Mouse (Mus musculus) mature B cell (primary cell): ENCODE data around the gene Ptprcap.

Experiments
- in situ Hi-C: fragments of 300-500 bp; cut with MboI; formaldehyde crosslinking; loops from 2 replicates; pipeline ENCODE4 v1.14.3; 2019

Gene Ptprcap

DNA sequence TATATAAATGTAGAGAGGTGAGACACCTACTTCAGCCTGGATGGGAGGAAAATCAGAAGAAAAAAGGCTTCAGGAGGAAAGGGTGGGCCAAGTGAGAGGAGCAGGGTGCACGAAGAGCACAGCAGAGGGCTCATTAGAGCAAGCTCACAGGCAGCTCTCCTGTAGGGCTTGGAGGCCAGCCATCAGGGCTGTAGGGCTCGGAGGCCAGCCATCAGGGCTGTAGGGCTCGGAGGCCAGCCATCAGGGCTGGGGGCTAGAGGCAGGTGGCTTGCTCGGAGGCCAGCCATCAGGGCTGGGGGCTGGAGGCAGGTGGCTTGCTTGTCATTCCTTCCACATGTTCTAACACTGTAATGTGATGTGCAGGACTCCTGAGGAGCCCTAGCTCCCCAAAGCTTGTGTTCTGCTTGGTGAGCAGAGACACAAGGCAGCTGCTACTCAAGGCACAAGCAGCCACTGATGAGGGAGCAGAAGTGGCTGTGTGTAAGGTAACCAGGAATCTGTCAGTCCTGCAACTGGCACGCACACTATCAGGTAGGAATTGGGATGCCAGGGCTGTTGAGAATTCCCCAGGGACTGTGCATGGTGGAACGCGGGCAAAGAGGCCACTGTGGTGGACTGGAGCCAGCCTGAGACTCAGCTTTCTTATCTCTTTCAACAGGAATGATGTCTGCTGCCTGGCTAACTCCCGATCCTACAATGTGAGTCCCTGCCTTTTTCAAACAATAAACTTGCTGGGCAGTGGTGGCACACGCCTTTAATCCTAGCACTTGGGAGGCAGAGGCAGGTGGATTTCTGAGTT lies 13.5 kb downstream of the Ptprcap start:
- in situ Hi-C loops: no loop called here

DNA sequence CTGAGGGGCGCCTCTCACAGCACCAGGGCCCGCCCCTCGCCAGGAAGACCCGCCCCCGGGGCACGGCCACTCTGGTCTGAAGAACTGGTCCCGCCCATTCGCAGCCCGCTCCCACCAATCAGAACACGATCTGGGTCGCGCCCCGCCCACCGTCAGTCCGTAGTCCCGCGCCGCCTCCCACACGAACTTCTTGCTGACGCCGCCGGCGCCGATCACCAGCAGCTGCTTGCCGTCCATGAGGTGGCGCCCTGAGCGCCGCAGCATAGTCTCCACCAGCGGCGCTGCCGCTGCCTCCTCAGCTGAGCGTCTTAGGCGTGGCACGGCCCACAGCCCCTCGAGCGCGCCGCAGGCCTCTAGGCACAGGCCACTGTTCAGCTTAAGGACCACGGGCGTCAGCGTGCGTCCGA lies 16.0 kb downstream of the Ptprcap start:
- in situ Hi-C loops: no loop called here

DNA sequence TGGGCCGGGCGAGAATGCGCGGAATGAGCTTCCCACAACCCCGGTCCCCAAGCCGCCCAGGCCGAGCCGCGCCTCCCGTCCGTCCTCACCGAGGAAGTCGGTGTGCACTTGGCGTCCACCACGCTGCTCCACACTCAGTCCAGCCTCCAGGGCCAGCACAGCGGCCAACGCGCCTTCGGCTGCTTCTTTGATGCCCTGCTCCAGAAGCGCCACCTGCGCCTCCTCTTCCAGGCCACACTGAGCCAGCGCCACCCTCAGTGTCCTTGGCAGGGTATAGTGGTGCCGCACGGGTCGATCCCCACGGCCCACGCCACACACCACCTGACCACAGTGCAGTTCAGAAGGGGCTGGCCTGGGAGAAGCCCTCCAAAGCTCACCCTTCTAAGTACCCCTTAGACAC lies 16.4 kb downstream of the Ptprcap start:
- in situ Hi-C loops: no loop called here

DNA sequence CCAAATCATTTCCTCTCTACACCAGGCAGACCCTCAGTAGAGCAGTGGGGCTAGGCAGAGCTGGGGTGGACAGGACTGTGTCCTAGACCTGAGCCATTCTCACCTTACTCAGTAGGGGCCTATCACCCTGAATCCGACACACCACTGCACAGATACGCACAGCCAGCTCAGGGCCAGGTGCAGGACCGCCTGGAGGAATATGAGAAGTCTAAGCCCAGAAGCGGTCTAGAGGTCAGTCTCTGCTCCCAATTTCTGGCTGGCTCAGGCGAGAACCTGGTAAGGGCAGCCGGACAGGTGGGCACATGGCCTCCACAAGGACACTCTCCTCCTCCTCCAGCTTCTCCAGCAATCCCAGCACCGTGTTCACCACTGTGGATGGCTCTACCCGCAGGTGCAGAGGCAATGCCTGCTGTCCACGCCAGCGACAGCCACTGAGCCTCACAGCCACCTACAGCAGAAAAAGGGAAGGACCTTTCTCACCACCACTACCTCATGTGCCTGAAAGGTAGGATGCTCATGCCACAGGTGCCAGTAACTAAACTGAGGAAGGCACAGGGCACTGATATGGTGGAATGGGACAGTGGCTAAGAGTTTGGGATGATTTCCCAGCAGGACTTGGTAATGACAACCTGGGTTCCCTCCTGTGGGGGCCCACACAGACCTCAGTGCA lies 17.5 kb downstream of the Ptprcap start:
- in situ Hi-C loops: no loop called here

DNA sequence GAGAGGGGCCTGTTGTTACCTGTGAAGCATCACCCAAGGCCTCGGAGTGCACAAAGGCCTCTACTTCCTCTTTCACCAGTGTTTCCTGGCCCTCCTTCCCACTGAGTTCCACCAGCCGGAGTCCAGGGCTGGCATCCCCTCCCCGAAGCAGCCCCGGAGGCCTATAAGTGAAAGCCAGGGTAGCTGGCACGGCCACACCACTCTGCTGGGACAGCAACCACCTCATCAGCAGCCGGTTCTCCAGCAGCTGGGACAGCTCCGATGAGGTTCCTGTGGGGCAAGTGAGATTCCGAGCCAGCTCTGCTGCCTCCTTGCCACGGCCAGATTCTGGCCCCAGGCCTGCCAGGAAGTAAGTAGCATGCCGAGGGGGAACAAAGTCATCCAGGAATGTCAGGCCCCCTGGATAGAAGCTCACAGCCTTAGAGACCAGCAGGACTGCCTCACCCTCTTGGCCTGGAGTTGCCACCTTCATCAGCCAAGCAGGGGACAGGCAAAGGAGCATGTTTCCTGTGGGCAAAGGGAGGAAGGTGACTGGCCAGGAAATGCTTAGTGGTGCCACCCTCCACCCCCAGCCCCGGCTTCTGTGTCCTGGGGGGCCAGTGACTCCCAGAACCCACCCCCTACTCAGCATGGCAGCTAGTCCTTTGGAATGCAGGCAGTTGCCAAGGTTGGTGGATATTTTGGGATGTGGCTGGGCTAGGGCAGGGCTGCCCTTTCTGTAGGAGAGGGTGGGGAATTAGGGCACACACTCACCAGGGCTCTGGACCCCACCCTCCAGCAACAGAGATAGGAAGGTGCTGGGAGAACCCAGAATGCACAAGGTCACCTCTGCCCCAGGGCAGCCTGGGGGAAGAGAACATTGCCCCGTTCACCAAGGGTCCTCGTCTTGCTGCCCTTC lies 18.2 kb downstream of the Ptprcap start:
- in situ Hi-C loops: no loop called here

DNA sequence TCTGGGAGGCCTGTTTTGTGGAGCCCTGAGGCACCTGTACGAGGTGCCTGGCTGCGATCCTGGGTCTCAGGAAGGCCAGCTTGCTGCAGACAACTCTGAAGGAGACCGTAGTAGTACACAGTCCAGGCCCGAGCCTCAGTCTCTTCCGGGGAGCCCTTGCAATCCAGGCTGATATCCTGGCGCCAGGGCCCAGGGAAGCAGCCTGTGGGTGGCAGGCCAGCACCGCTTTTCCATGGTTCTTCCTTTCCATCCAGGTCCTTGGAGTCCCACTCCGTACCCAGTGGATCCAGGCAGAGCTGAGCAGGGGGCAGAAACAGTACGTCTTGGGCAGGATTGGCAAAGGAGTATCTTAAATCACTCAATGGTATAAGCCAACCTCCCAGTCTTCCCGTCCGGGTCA lies 19.5 kb downstream of the Ptprcap start:
- in situ Hi-C loops: no loop called here

DNA sequence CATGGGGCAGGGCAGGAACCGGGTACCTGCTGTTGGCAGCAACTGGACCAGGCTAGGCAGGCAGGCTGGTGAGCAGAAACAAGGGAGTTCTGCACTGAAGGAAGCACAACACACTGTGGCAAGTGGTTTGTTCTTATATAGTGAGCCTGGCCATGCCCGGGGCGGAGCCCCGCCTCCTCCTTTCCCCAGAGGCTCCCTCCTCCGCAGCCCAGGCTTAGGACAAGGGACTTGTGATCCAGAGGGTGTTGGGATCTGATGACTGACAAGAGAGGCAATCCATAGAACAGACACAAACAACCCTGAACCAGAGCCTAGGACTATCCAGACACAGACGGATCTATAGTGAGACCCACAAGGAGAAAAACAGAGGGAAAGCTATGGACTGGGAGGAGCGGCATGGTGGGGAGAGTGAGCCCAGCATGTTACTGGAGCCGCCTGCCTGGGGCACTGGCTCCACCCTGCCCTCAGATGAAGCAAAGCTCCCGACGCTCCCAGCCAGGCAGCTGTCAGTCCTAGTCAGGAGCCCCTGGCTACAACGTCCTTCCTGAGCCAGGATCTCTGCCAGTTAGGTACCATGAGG lies 22.1 kb downstream of the Ptprcap start, which contains the start of gene Carns1:
TSS of gene Carns1 (minus strand) at position 112 of the 580 bp plus-strand sequence.
- in situ Hi-C loops: no loop called here

DNA sequence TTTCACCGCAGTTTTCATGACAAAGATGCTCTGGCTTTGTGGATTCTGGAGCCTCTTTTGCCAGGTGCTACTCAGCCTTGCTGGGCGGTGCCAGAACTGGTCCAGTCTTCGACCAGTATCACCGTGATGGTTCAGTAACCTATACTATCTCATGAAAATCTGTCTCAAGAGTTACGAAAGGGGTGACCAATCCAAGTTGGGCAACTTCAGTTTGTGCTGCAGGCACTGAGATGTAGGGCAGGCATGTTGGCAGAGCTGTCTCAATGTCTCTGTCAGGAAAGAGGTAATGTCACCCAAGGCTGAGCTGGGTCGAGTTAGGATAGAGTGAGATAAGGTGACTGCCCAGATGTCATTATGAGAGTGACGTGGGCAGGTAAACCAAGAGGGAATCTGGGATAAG lies 27.0 kb downstream of the Ptprcap start:
- in situ Hi-C loops: no loop called here

DNA sequence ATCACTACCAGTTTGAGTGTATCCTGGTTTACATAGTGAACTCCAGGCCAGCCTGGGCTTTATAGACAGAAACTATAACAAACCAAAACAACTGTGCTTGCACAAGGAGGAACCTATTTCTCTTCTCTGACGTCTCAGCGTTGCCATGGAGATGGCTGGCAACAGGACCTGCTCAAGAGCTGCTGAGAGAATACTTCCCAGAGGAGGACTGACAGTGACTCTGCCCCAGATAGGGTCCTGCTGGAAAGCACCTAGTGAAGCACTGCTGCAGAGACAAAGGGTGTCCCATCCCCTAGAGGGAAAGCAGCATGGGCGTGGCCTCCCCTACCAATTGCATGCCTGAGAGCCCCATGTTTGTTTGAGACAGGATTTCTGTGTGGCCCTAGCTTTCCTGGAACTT lies 28.5 kb downstream of the Ptprcap start:
- in situ Hi-C loops: no loop called here

DNA sequence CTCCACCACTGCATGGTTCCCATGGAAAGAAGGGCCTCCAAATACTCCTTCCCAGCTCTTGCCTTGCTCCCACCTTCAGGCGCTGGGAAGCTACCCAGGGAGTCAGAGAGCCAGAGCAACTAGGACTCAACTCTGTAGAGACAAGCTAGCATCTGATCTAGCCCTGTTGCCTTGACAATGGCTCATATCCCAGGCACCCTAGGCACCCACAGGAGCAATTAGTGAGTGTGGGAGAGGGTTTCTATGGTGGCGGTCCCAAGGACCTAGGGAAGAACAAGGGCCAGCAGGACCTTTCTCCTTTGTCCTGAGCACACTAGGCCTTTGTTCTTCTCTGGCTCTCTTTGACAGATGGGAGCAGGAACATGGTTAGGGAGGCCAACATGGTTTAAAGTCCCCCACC lies 30.3 kb downstream of the Ptprcap start:
- in situ Hi-C loops: no loop called here

DNA sequence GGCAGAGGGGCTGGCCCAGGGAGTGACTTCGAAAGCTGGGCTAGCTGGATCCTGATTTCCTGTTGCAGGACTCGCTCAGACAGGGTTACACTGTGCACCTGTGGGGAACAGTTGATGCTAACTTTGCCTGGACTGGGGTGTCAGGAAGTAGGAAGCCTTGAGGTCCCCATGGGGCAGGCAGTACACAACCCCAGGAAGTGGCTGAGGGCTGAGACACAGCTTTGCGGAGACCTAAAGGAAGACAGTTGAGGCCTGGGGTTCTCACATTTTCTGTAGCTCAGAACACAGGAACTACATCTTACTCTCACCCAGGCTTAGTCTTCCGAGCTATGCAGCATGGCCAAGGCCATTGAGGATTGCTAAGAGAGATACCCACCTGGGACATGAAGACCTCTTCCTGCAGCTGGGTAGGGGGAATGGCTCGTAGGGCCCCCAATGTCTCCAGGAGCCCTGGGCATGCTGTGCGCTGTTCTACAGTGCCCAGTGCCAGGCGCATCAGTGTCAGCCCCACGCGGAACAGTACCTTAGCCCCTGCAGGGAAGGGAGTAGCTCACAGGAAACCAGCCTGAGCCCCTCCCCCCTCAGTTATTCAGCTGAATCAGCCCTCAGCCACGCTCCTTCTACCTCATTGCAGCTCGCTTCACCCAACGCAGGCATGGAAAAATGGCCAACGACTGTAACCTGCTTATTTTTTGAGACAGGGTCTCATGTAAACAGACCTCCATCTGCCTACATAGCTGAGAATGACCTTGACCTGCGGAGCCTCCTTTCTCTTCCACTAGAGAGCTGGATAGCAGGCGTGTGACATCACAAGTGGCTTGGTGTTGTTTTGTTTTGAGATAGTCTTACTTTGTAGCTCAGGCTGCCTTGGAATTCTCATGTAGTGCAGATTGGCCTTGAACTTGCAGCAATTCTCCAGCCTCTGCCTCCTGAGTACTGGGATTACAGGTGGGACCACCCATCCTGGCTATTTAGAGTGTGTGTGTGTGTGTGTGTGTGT lies 31.9 kb downstream of the Ptprcap start:
- in situ Hi-C loops: no loop called here

DNA sequence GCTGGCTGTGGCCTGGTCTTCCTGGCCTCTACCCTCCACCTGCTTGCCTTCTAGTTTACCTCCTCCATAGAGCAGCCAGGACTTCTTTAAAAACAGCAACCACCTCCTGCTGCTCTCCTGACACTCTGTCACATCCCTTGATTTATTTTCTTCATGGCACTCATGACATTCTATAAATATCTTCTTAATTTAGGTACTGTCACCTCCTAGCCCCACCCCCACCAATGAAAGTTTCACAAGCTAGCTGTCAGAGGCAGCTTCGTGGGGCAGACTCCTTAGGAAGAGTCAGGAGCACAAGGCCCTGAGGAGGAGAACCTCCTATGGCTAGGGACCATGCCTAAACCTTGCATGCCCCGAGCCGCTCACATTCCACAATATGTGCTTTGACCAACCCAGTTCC lies 33.9 kb downstream of the Ptprcap start:
- in situ Hi-C loops: no loop called here

DNA sequence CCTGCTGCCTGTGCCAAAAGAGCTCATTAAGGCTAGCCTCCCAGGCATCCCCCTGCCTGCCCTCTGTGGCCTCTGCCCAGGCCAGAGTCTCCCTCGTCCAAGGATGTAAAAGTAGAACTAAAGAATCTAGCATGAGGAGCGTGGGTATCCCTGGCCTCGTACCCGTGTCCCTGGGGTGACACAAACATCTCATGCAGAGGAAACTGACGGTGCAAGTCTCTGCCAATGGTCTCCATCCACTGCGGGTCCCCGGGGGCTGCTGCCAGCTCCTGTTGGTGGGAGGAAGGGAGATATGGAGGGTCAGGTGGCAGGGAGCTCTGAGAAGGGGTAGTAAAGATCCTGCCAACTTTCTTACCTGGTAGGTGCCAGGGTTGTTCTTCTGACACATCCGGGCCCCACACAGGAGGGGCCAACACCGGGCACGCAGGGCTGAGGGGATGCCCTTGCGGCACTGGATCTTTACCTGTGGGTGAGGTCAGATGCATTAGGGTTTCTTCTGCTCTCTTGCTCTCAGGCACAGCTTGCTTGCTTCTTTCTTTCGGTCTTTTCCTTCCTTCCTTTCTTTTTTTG lies 35.7 kb downstream of the Ptprcap start:
- in situ Hi-C loops: no loop called here

DNA sequence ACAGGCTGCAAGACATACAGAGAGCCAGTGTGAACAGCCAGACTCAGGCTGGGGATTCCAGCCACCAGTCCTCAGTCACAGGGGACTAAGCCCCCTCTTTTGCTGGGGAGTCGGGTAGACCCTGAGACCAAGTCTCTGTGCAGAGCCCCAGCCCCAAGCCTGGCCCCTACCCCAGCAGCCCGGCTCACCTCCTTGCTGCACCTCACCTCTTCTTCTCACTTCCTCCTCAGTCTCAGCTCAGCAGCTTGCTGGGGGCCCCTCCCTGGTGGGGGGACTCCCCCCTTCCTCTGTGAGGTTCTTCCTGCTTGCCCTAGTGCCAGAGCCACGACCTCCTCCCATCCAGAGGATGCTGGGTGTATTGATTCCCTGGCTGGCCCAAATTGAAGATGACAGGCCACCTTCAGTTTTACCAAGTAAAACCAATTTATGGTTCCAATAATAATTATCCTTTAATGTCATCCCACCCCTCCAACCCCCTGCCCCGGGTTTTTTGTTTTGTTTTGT lies 37.5 kb downstream of the Ptprcap start, which contains the start of gene Tbc1d10c:
TSS of gene Tbc1d10c (minus strand) at position 454 of the 504 bp plus-strand sequence.
- in situ Hi-C loops: no loop called here

DNA sequence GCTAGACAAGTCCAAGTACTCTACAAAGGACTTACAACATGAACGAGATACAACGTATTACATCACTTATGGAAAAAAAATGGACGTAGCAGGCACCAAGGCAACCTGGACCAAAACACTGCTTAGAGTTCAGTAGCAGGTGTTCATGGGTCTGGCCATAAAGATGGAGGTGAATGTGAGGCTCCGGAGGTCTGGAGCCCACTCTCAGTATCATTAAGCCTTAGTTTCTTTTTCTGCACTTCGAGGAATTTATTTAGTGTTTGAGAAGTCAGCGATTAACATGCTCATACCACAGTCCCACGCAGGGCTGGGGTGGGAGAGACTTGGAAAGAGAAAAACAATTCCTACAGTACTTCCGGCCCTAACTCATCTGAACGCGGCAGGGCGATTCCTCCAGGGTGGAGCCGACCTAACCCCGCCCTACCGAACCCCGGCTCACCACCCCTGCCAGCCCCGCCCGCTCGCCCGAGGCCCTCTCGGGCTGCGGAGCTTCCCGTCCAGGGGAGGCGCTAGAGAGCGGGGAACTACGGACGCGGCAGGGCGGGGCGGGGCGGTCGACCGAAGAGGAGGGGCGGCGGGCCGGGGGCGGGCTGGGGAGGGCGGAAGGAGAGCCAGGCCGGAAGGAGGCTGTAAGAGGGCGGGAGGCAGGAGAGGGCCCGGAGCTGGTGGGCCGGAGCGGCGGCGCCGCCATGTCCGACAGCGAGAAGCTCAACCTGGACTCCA lies 38.3 kb downstream of the Ptprcap start, which contains the start of gene Ppp1ca:
TSS of gene Ppp1ca (plus strand) at position 538 of the 723 bp plus-strand sequence.
- in situ Hi-C loops: no loop called here

DNA sequence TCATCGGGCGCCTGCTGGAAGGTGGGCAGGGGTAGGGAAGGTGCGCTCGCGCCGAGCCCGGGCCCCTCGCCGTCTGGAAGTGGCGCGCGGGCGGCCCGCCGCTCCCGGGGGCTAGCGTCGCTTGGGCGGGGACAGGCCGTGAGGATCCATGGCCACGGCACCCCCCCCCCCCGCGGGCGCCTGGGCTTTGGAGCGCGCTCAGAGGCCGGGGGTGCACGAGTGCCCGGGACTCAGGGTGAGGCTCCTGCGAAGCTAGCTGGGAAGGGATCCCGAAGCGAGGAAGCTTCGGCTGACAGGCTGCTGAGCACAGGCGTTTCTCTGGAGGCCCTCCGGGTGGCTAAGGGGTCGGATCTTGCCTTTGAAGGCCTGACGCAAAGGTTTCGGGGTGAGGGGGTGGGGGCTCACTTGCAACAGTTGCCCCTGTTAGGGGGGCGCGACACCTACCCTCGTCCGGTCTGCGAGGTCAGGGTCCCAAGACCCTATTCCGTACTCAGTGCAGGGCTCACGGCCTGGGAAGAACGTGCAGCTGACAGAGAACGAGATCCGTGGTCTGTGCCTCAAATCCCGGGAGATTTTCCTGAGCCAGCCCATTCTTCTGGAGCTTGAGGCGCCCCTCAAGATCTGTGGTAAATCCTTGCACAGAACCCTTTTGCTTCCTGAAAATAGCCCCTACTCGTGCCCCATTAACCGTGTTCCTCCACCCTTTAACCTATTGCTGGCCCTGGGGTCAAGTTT lies 39.0 kb downstream of the Ptprcap start:
- in situ Hi-C loops: no loop called here

DNA sequence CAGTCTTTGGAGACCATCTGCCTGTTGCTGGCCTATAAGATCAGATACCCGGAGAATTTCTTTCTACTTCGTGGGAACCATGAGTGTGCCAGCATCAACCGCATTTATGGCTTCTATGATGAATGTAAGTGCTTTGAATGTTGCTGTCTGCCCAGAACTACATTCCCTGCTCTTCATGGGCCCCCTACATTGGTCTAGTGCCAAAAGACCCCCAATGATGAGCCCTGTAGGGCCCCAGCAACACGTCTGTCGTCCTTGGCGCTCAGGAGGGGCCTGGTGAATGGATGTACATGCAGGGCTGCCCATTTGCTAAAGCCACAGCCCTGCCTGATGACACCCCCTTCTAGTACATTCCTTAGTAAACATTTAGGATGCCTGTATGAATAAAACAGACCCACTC lies 39.7 kb downstream of the Ptprcap start:
- in situ Hi-C loops: no loop called here

DNA sequence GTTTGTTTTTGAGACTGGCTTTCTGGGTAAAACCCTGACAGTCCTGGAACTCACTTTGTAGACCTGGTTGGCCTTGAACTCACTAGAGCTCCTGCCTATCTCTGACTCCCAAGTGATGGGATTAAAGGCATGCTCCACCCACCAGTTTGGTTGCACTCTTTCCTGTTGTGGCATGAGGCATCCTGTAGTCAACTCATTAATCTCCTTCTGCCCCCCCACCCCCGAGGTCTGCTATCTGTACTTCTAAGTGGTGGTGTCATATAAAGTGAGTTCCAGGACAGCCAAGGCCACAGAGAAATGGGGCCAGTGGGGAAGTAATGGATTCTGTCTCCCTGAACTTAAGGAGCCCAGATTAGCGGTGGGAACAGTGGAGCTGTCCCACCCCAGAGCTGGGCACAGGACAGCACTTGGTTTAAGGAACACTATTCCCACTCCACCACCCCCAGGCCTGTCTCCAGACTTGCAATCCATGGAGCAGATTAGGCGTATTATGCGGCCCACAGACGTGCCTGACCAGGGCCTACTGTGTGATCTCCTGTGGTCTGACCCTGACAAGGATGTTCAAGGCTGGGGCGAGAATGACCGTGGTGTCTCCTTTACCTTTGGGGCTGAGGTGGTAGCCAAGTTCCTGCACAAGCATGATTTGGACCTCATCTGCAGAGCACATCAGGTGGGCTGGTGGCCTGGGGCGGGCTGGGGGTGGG lies 40.8 kb downstream of the Ptprcap start:
- in situ Hi-C loops: no loop called here
